Mouse (Mus musculus) splenic B cell, adult 2 months (primary cell): ENCODE results near the gene Scgb2b24.

ENCODE experiments used
- DNase-seq: peaks from one replicate; pipeline ENCODE4 v3.0.0-alpha.2; 2011; ENCODE audit warnings: low read depth, low spot score
- H3K27me3 ChIP-seq: 2 replicates; pipeline ENCODE4 v1.6.1; 2012; ENCODE audit warnings: mild to moderate bottlenecking, low read length, moderate library complexity, mixed read lengths; ENCODE audit not compliant: control insufficient read depth, poor library complexity, insufficient read depth, severe bottlenecking
- H3K36me3 ChIP-seq: 2 replicates; pipeline ENCODE4 v1.6.1; 2012; ENCODE audit warnings: mild to moderate bottlenecking, low read length, moderate library complexity, mixed read lengths; ENCODE audit not compliant: control insufficient read depth, poor library complexity, insufficient read depth, severe bottlenecking

Gene Scgb2b24

DNA sequence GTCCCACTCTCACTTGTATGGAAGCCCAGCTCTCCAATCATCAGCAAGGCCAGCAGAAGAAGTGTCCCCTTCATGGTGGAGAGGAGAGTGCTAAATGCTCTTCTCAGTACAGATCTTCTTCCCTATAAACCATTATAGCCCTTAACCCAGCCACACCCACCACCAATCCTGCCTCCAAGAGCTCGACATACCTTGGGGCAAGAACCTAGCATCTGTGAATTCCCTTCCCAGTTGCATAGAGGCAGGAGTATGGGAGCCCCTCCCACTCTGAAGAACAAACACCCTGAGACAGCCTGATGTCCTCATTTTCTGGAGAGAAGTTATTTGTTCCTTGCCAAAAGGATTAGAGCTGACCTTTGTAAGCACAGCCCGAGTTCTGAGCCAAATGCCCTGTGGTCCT lies at the start of gene Scgb2b24:
Scgb2b24 (minus strand) TSS at position 101 of the 400 bp plus-strand sequence.
- no peak for DNase-seq

DNA sequence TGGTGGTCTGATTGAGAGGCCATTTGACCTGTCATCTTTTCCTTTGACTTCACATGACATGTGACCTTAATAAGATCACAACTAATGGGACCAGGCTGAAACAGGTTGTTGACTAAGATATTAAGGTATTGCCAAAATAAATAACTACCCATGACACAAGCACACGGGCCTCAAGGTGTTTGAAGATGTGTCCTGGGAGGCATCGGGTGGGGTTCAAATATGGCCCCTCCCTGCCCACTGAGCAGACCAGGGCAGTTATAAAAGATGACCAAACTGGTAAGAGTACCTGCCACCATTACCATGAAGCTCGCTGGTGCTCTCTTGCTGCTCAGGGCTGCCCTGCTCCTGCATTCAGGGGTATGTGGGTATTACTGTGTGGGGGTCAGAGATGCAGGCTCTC lies 4.4 kb upstream of the Scgb2b24 start, which contains the start of gene Scgb1b24:
Scgb1b24 (plus strand) TSS at position 301 of the 400 bp plus-strand sequence.
- Histone ChIP-seq H3K27me3 (no peaks in the 10 kb centered on the region), H3K36me3 (no peaks in the 10 kb centered on the region)
- no peak for DNase-seq

More for the DNA sequence above, at the start of gene Scgb2b24:
- H3K27me3 ChIP-seq: no peaks in the 10 kb centered on the region
- no peaks in the 10 kb centered on the region for H3K36me3 ChIP-seq

DNA sequence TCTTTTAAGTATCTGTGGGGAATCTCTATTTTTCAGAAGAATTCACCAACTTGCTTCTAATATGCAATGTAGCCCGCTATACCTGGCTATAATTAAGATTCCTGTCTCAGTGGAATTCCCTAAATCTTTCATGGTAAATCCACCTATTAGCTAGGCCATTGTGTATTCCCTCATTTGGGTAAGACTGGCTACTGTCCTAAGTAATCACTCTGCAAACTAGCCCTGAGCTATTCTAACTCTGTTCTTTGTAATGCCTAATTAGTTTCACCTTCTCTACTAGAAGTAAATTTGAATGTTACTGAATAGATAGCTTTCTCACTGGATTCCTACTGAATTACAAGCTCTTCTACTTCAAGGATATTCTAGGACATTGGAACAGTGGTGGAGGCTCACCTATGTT lies 49.2 kb downstream of the Scgb2b24 start:
- DNase-seq: no peak
- Histone ChIP-seq H3K36me3 (no peaks in the 10 kb centered on the region), H3K27me3 (no peaks in the 10 kb centered on the region)
